Mouse (Mus musculus): ENCODE data around the gene P2ry10b. TPM values are rescaled to one million over a fixed set of nuclear protein-coding genes. Genes with fewer than 3 reads are reported as not detected.

P2ry10b gene
- 6.5 TPM for polyA plus RNA-seq (2014; fragmentation: Illumina TruSeq; extraction: RNeasy Lipid Tissue Mini Kit (QIAGEN cat#74804); ENCODE audit: low read depth, low replicate concordance)

DNA sequence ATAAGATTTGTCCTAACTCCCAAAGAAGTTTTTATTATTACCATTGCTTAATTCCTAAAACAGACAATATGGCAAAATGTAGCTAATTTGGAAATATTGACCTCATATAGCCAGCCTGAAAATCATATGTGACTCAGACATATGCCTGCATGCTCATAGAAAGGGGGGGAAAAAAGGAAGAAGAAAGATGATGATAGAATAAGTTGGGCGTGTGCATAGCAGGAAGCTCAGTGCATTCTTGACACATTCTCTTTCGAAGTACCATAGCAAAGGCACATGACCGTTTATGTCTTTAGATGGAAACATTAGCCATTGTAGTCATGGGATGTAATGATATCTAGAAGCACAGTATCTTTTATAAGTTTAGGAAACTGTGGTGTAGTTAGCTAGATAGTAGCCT, at the start of gene P2ry10b:
Gene P2ry10b (plus strand): TSS at position 247 of the 400 bp plus-strand sequence.

Other genes starting within 250 kb of the P2ry10b start
- 8.5 TPM for gene Lpar4, start 228.3 kb upstream of the P2ry10b start, polyA plus RNA-seq (2014; fragmentation: Illumina TruSeq; extraction: RNeasy Lipid Tissue Mini Kit (QIAGEN cat#74804); ENCODE audit: low read depth, low replicate concordance)
- gene P2ry10, start 60.4 kb upstream of the P2ry10b start, polyA plus RNA-seq (2014; fragmentation: Illumina TruSeq; extraction: RNeasy Lipid Tissue Mini Kit (QIAGEN cat#74804); ENCODE audit: low read depth, low replicate concordance), result 1.3 TPM
- gene Gpr174, start 107.0 kb downstream of the P2ry10b start, polyA plus RNA-seq (2014; fragmentation: Illumina TruSeq; extraction: RNeasy Lipid Tissue Mini Kit (QIAGEN cat#74804); ENCODE audit: low read depth, low replicate concordance), result 0.70 TPM

Measured in adrenal gland, adult 10 weeks (tissue).